Mouse (Mus musculus): Measurements from ENCODE around the gene Bcl2l10.
A peak's percentile ranks its signal among the peaks of the same experiment; 100 is the strongest.
"Not testable (repeated sequence)": the region's sequence is repeated elsewhere in the genome, so short reads cannot be mapped to it uniquely, and the experiment has no call there.

Bcl2l10 gene

GRCm38 (mm10) chr9:75342433-75342832 is 5.1 kb upstream of the Bcl2l10 start:
- DNase-seq (ENCODE audit: low spot score in 2 of 2): no peak

DNA sequence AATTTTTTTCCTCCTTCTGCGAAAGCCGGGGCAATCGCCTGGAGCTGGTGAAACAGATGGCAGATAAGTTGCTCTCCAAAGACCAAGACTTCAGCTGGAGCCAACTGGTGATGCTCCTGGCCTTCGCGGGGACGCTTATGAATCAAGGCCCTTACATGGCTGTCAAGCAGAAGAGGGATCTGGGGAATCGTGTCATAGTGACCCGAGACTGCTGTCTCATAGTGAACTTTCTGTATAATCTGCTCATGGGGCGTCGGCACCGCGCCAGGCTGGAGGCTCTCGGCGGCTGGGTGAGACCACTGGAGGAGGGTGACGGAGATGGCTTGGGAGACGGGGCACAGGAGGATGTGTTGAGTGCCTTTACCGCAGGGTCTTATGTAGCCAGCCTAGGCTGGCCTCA is 508 bp downstream of the Bcl2l10 start:
- no peak for DNase-seq (ENCODE audit: low spot score in 2 of 2)

GRCm38 (mm10) chr9:75348641-75349040 is 1.1 kb downstream of the Bcl2l10 start:
- DNase-seq (ENCODE audit: low spot score in 2 of 2): no peak

GRCm38 (mm10) chr9:75353094-75353493 is 5.5 kb downstream of the Bcl2l10 start:
- no peak for DNase-seq (ENCODE audit: low spot score in 2 of 2)

- DNase-seq (ENCODE audit: low spot score in 2 of 2): no peak
Observed at GRCm38 (mm10) chr9:75355783-75356182, 8.2 kb downstream of the Bcl2l10 start.

GRCm38 (mm10) chr9:75357087-75357654 is 9.6 kb downstream of the Bcl2l10 start:
- peak; percentile 29 to 60 for DNase-seq (ENCODE audit: low spot score in 2 of 2)

DNA sequence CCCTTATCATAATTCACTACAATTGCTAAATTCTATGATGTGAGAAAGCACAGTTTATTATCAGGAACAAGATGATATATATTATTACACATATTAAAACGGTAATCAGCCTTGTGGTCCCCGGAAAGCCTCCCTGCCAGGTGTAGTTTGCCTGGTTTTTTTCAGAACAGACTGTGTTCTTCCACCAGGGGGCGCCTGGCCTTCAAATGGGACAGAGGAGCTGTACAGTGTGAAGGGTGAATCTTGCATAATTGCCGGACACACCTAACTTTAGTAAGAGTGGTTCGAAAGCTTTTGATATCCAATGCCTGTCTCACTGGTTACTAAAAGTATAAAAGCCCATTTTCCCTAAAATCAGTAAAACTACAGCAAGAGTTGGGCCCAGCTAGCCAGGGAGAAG is 14.1 kb downstream of the Bcl2l10 start:
- DNase-seq (ENCODE audit: low spot score in 2 of 2): no peak

GRCm38 (mm10) chr9:75362201-75362600 is 14.6 kb downstream of the Bcl2l10 start:
- no peak for DNase-seq (ENCODE audit: low spot score in 2 of 2)

- DNase-seq (ENCODE audit: low spot score in 2 of 2): no peak
Observed at GRCm38 (mm10) chr9:75363001-75363400, 15.4 kb downstream of the Bcl2l10 start.

GRCm38 (mm10) chr9:75363702-75364101 is 16.1 kb downstream of the Bcl2l10 start:
- not testable (repeated sequence) for DNase-seq (ENCODE audit: low spot score in 2 of 2)

DNA sequence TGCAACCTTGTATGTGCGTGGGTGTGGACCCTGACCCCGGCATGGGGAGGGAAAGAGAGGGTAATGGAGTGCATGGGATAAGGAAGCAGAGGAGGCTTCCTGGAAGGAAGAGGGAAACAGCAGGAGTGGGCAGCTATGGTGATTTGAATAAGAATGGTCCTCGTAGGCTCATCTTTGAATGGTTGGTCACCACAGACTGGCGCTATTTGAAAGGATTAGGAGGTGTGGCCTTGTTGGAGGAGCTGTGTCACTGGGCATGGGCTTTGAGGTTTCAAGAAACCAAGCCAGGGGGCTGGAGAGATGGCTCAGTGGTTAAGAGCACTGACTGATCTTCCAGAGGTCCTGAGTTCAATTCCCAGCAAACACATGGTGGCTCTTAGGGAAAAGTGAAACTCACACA is 17.6 kb downstream of the Bcl2l10 start:
- DNase-seq (ENCODE audit: low spot score in 2 of 2): no peak

DNA sequence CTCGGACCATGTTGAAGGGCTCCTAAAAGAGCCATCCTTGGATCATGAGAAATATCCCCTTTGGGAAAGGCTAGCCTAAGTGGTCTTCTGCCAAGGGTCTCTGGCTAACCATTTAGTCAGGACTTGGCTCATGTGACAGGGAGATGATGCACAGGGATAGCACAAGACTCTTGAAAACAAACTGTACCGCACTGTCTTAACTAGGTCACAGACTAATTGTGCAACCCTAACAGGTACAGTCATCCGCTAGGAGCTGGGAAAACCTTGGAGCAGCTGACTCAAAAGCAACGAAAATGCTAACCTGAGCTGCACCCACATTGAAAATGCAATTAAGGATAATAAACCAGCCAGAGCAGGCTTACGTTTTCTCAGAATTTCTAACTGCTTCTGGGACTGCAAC is 18.6 kb downstream of the Bcl2l10 start:
- no peak for DNase-seq (ENCODE audit: low spot score in 2 of 2)

GRCm38 (mm10) chr9:75368779-75369178 is 21.2 kb downstream of the Bcl2l10 start:
- DNase-seq (ENCODE audit: low spot score in 2 of 2): no peak

DNA sequence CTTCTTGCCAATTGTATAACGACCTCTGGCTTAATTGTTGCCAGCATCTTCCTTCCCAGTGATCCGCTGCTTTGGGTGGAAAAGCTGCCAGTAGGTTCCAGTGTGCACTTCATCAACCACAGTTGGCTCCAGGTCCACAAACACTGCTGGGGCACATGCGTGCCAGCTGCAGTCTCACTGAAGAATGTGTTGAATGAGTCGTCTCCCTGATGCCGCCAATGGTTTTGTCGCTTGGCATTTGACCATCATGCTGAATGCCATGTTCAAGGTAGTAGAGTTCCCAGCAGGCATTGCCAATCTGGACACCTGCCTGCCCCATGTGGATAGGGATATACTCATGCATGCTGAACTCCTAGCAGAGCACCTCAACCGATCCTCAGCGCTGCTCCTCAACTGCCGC is 28.0 kb downstream of the Bcl2l10 start:
- no peak for DNase-seq (ENCODE audit: low spot score in 2 of 2)

- DNase-seq (ENCODE audit: low spot score in 2 of 2): no peak
Observed at GRCm38 (mm10) chr9:75376428-75376827, 28.9 kb downstream of the Bcl2l10 start.

GRCm38 (mm10) chr9:75378774-75379173 is 31.2 kb downstream of the Bcl2l10 start:
- no peak for DNase-seq (ENCODE audit: low spot score in 2 of 2)

GRCm38 (mm10) chr9:75382825-75383224 is 35.3 kb downstream of the Bcl2l10 start:
- no peak for DNase-seq (ENCODE audit: low spot score in 2 of 2)

GRCm38 (mm10) chr9:75383785-75384184 is 36.2 kb downstream of the Bcl2l10 start:
- no peak for DNase-seq (ENCODE audit: low spot score in 2 of 2)

- no peak for DNase-seq (ENCODE audit: low spot score in 2 of 2)
Observed at GRCm38 (mm10) chr9:75384337-75384962, 36.9 kb downstream of the Bcl2l10 start.

DNA sequence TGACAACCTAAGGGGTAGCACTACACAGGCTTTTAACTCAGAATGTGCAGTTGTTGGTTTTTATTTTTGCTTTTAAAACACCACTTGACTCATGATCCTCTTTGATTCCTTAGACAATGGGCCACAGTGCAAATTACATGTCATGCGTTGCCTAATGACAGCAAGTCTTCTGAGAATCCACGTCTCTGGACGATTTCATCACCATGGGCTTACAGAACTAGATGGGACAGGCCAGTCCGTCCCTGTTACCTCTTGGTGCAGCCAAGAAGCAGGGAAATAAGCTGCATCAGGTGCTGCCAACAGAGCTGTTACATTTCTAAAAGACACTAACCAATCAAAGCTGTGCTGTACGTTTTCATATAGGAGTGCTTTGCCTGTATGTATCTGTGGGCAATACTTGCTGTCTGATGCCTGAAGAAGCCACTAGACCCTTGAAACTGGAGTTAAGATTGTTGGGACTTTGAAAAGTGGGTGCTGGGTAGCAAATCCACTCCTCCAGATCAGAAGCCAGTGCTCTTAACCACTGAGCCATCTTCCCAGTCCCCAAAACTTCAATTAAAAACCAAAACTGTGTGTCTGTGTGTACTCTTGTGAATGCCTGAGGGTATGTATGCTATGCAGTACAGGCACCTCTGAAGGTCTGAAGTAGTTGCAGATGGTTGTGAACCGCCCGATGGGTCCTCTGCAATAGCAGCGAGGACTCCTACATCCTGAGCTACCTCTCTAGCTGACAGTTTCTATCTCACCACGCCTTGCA is 37.8 kb downstream of the Bcl2l10 start:
- no peak for DNase-seq (ENCODE audit: low spot score in 2 of 2)

- no peak for DNase-seq (ENCODE audit: low spot score in 2 of 2)
Observed at GRCm38 (mm10) chr9:75393251-75393650, 45.7 kb downstream of the Bcl2l10 start.

GRCm38 (mm10) chr9:75395971-75396370 is 48.4 kb downstream of the Bcl2l10 start:
- no peak for DNase-seq (ENCODE audit: low spot score in 2 of 2)

- DNase-seq (ENCODE audit: low spot score in 2 of 2): no peak
Observed at GRCm38 (mm10) chr9:75399069-75399468, 51.5 kb downstream of the Bcl2l10 start.
